Mouse (Mus musculus) spleen, postnatal 36 days (tissue): ENCODE data around the gene Gm16253.

Source experiments
- DNase-seq, 2 experiments: peaks; one replicate each; pipeline ENCODE4 v3.0.0; 2022; ENCODE audit warnings: low spot score in 2 of 2, mixed read lengths in 1 of 2

Gm16253 gene

GRCm38 (mm10) chr3:96557694-96558093, 19.1 kb upstream of the Gm16253 start, which contains the start of gene Txnip:
Txnip (plus strand) TSS chr3:96557957.
- peak; percentile 100 for DNase-seq

- no peak for DNase-seq
Measured at GRCm38 (mm10) chr3:96558159-96558558, 18.6 kb upstream of the Gm16253 start.

GRCm38 (mm10) chr3:96558668-96559196, 18.1 kb upstream of the Gm16253 start:
- no peak for DNase-seq

GRCm38 (mm10) chr3:96559398-96559910, 17.3 kb upstream of the Gm16253 start:
- DNase-seq = no peak

- DNase-seq = no peak
Measured at GRCm38 (mm10) chr3:96559911-96560850, 16.6 kb upstream of the Gm16253 start.

- DNase-seq = no peak
Measured at GRCm38 (mm10) chr3:96560881-96561668, 15.7 kb upstream of the Gm16253 start.

GRCm38 (mm10) chr3:96561946-96562681, 14.7 kb upstream of the Gm16253 start:
- DNase-seq = peak in 1 of 2 experiments; percentile 2

- DNase-seq = no peak
Measured at GRCm38 (mm10) chr3:96563267-96563666, 13.5 kb upstream of the Gm16253 start.

GRCm38 (mm10) chr3:96563911-96564632, 12.7 kb upstream of the Gm16253 start:
- DNase-seq = no peak

GRCm38 (mm10) chr3:96564633-96565032, 12.2 kb upstream of the Gm16253 start:
- peak; percentile 79 to 82 for DNase-seq

- DNase-seq = no peak
Measured at GRCm38 (mm10) chr3:96565105-96565504, 11.7 kb upstream of the Gm16253 start.

GRCm38 (mm10) chr3:96566661-96567450, 9.9 kb upstream of the Gm16253 start:
- DNase-seq = no peak

- no peak for DNase-seq
Measured at GRCm38 (mm10) chr3:96568605-96569004, 8.2 kb upstream of the Gm16253 start.

- DNase-seq = no peak
Measured at GRCm38 (mm10) chr3:96569506-96569905, 7.3 kb upstream of the Gm16253 start.

GRCm38 (mm10) chr3:96569966-96570605, 6.7 kb upstream of the Gm16253 start:
- DNase-seq = no peak

- no peak for DNase-seq
Measured at GRCm38 (mm10) chr3:96570643-96571042, 6.1 kb upstream of the Gm16253 start.

GRCm38 (mm10) chr3:96571336-96571735, 5.4 kb upstream of the Gm16253 start:
- no peak for DNase-seq

- DNase-seq = no peak
Measured at GRCm38 (mm10) chr3:96571896-96572698, 4.7 kb upstream of the Gm16253 start.
